Mouse (Mus musculus): ENCODE measurements at regions not wholly inside any gene's neighbourhood (a gene's known extent, or its start where the extent isn't known, plus 50 kb on each side); places are given as distances from the start of the nearest gene placed in this dataset.

- in situ Hi-C loops (cut with MseI, MboI): no loop called here
Observed at GRCm38 (mm10) chr6:141027353-141027752, 221.7 kb upstream of the Pde3a start.

- in situ Hi-C loops (cut with MseI, MboI): no loop called here
Observed at GRCm38 (mm10) chr6:141027787-141028186, 221.3 kb upstream of the Pde3a start.

- in situ Hi-C loops (cut with MseI, MboI): no loop called here
Observed at GRCm38 (mm10) chr6:141034824-141035223, 214.2 kb upstream of the Pde3a start.

GRCm38 (mm10) chr6:141041358-141041757 is 207.7 kb upstream of the Pde3a start:
- in situ Hi-C loops (cut with MseI, MboI): no loop called here

- in situ Hi-C loops (cut with MseI, MboI): no loop called here
Observed at GRCm38 (mm10) chr6:141041781-141042625, 207.1 kb upstream of the Pde3a start.

- in situ Hi-C loops (cut with MseI, MboI): no loop called here
Observed at GRCm38 (mm10) chr6:141048271-141048670, 200.8 kb upstream of the Pde3a start.

- in situ Hi-C loops (cut with MseI, MboI): no loop called here
Observed at GRCm38 (mm10) chr6:141050038-141050684, 198.9 kb upstream of the Pde3a start.

- in situ Hi-C loops (cut with MseI, MboI): no loop called here
Observed at GRCm38 (mm10) chr6:141054026-141054425, 195.0 kb upstream of the Pde3a start.

GRCm38 (mm10) chr6:141059250-141059916 is 189.7 kb upstream of the Pde3a start:
- in situ Hi-C loops (cut with MseI, MboI): no loop called here

GRCm38 (mm10) chr6:141065724-141066123 is 183.3 kb upstream of the Pde3a start:
- in situ Hi-C loops (cut with MseI, MboI): no loop called here

GRCm38 (mm10) chr6:141068861-141069467 is 180.1 kb upstream of the Pde3a start:
- in situ Hi-C loops (cut with MseI, MboI): no loop called here

GRCm38 (mm10) chr6:141069896-141070295 is 179.2 kb upstream of the Pde3a start:
- in situ Hi-C loops (cut with MseI, MboI): no loop called here

- in situ Hi-C loops (cut with MseI, MboI): no loop called here
Observed at GRCm38 (mm10) chr6:141071507-141071906, 177.6 kb upstream of the Pde3a start.

GRCm38 (mm10) chr6:141091076-141091780 is 157.8 kb upstream of the Pde3a start:
- in situ Hi-C loops (cut with MseI, MboI): no loop called here

- in situ Hi-C loops (cut with MseI, MboI): no loop called here
Observed at GRCm38 (mm10) chr6:141091781-141092140, 157.3 kb upstream of the Pde3a start.

- in situ Hi-C loops (cut with MseI, MboI): no loop called here
Observed at GRCm38 (mm10) chr6:141097338-141098122, 151.5 kb upstream of the Pde3a start.

- in situ Hi-C loops (cut with MseI, MboI): no loop called here
Observed at GRCm38 (mm10) chr6:141118287-141118686, 130.8 kb upstream of the Pde3a start.

- in situ Hi-C loops (cut with MseI, MboI): no loop called here
Observed at GRCm38 (mm10) chr6:141126614-141127396, 122.3 kb upstream of the Pde3a start.

GRCm38 (mm10) chr6:141129596-141129995 is 119.5 kb upstream of the Pde3a start:
- in situ Hi-C loops (cut with MseI, MboI): no loop called here

GRCm38 (mm10) chr6:141134176-141134575 is 114.9 kb upstream of the Pde3a start:
- in situ Hi-C loops (cut with MseI, MboI): no loop called here
